Mouse (Mus musculus) hindbrain, postnatal 0 days (tissue): Measurements from ENCODE around the gene Treml2. TPM values are rescaled to one million over a fixed set of nuclear protein-coding genes. Genes with fewer than 3 reads are reported as not detected.

ENCODE experiments used
- ATAC-seq: fragments of 200-750 bp; cut with Nextera tagmentation; 2 replicates; pipeline ENCODE4 v1.8.0; 2017; ENCODE audit warnings: mild to moderate bottlenecking, moderate TSS enrichment, moderate library complexity
- DNase-seq: peaks from one replicate; pipeline ENCODE4 v3.0.0-alpha.2; 2015; ENCODE audit warnings: low spot score
- H3K27ac ChIP-seq: fragments of 300-500 bp; sonication (generic); 2 replicates; pipeline ENCODE4 v1.5.1; 2014; ENCODE audit warnings: mild to moderate bottlenecking
- H3K27me3 ChIP-seq: fragments of 300-500 bp; sonication (generic); 2 replicates; pipeline ENCODE4 v1.6.1; 2014; ENCODE audit warnings: low read length, mixed read lengths; ENCODE audit not compliant: insufficient read depth
- H3K36me3 ChIP-seq: fragments of 300-500 bp; sonication (generic); 2 replicates; pipeline ENCODE4 v1.6.1; 2014; ENCODE audit warnings: low read length, mixed read lengths; ENCODE audit not compliant: insufficient read depth
- H3K4me1 ChIP-seq: fragments of 300-500 bp; sonication (generic); 2 replicates; pipeline ENCODE4 v1.6.1; 2014; ENCODE audit warnings: antibody characterized with exemption, low read length, mixed read lengths; ENCODE audit not compliant: insufficient read depth
- H3K4me2 ChIP-seq: fragments of 300-500 bp; sonication (generic); 2 replicates; pipeline ENCODE4 v1.6.1; 2014; ENCODE audit warnings: low read depth, mild to moderate bottlenecking, low read length, moderate library complexity, mixed read lengths
- H3K4me3 ChIP-seq: fragments of 300-500 bp; sonication (generic); 2 replicates; pipeline ENCODE4 v1.5.1; 2014; ENCODE audit warnings: low read length
- H3K9ac ChIP-seq: fragments of 300-500 bp; sonication (generic); replicated peaks from 2 replicates; pipeline ENCODE4 v1.6.1; 2014; ENCODE audit warnings: mild to moderate bottlenecking, low read length, moderate library complexity, mixed read lengths
- H3K9me3 ChIP-seq: fragments of 300-500 bp; sonication (generic); 2 replicates; pipeline ENCODE4 v1.6.1; 2016; ENCODE audit warnings: low read length, mixed read lengths
- CTCF ChIP-seq: IDR thresholded peaks from 2 replicates; pipeline ENCODE4 v1.5.1; 2016; ENCODE audit warnings: antibody characterized with exemption, control low read depth, low read depth
- WGBS: fragments of 180-500 bp; shearing (Covaris S2); extraction: QIAGEN DNeasy Blood & Tissue Kit; methylation state at CpG from one replicate; pipeline ENCODE4 v1.1.7; 2014; 5-methylcytosine and 5-hydroxymethylcytosine counted together
- polyA plus RNA-seq: library from polyadenylated mRNA; unstranded; fragments of >200 nt; fragmentation: Nextera tagmentation; extraction: Ambion mirVana; gene quantifications from 2 replicates; pipeline ENCODE4 v1.2.1, GENCODE M21; 2015
- total RNA-seq: library from RNA; depleted of rRNA; stranded (reverse); fragments of >200 nt; gene quantifications from 2 replicates; pipeline ENCODE4 v1.2.3, GENCODE M21; 2014

Treml2 gene
- total and polyA plus RNA-seq, 2 experiments from 2014 or later = 0.09 to 1.8 TPM

- H3K36me3 ChIP-seq = no peaks in the 10 kb centered on the region
- no peak overlapping the region for H3K27ac ChIP-seq
- no peak for DNase-seq
- 87% methylated on average over 4 of the region's 4 CpGs for WGBS
- ATAC-seq = no peak
- no peaks in the 10 kb centered on the region for H3K9me3 ChIP-seq
- no peak for TF ChIP-seq CTCF
- H3K4me2 ChIP-seq = no peak overlapping the region
- no peaks in the 10 kb centered on the region for H3K4me1 ChIP-seq
- H3K9ac ChIP-seq = no peak overlapping the region
- no peaks in the 10 kb centered on the region for H3K27me3 ChIP-seq
- H3K4me3 ChIP-seq = no peak overlapping the region
These were observed 25.2 kb upstream of the Treml2 start for GRCm38 (mm10) chr17:48274098-48274497.

- no peak overlapping the region for H3K4me3 ChIP-seq
- H3K4me2 ChIP-seq = no peak overlapping the region
- WGBS = 29% methylated on average over 6 of the region's 6 CpGs
- ATAC-seq = no peak
- H3K9ac ChIP-seq = no peak overlapping the region
- TF ChIP-seq CTCF = peak; percentile 81
- no peaks in the 10 kb centered on the region for H3K9me3 ChIP-seq
- DNase-seq = peak; percentile 84
- H3K4me1 ChIP-seq = no peaks in the 10 kb centered on the region
- no peaks in the 10 kb centered on the region for H3K27me3 ChIP-seq
- H3K27ac ChIP-seq = no peak overlapping the region
- no peaks in the 10 kb centered on the region for H3K36me3 ChIP-seq
These were observed 24.4 kb upstream of the Treml2 start for GRCm38 (mm10) chr17:48274885-48275284.

- no peak for ATAC-seq
- Histone ChIP-seq H3K9ac (no peak overlapping the region), H3K4me1 (no peaks in the 10 kb centered on the region), H3K36me3 (no peaks in the 10 kb centered on the region), H3K9me3 (no peaks in the 10 kb centered on the region), H3K4me3 (no peak overlapping the region), H3K27me3 (no peaks in the 10 kb centered on the region), H3K27ac (no peak overlapping the region), H3K4me2 (no peak overlapping the region)
- 70% methylated on average over 7 of the region's 7 CpGs for WGBS
- no peak for TF ChIP-seq CTCF
- no peak for DNase-seq
These were observed 23.6 kb upstream of the Treml2 start for GRCm38 (mm10) chr17:48275736-48276135.

GRCm38 (mm10) chr17:48278381-48278780 is 20.9 kb upstream of the Treml2 start:
- H3K4me1 ChIP-seq = no peaks in the 10 kb centered on the region
- H3K27me3 ChIP-seq = no peaks in the 10 kb centered on the region
- no peak for ATAC-seq

GRCm38 (mm10) chr17:48279002-48279401 is 20.3 kb upstream of the Treml2 start:
- TF ChIP-seq CTCF = no peak
- no peak for ATAC-seq

More at GRCm38 (mm10) chr17:48278381-48278780, 20.9 kb upstream of the Treml2 start:
- no peak overlapping the region for H3K4me3 ChIP-seq
- H3K27ac ChIP-seq = no peak overlapping the region
- H3K9me3 ChIP-seq = no peaks in the 10 kb centered on the region
- H3K4me2 ChIP-seq = no peak overlapping the region
- no peak for TF ChIP-seq CTCF
- no peak for DNase-seq
- no peak overlapping the region for H3K9ac ChIP-seq
- H3K36me3 ChIP-seq = no peaks in the 10 kb centered on the region

GRCm38 (mm10) chr17:48280943-48281738 is 18.2 kb upstream of the Treml2 start:
- H3K27ac ChIP-seq = no peak overlapping the region
- H3K36me3 ChIP-seq = no peaks in the 10 kb centered on the region
- H3K4me1 ChIP-seq = no peaks in the 10 kb centered on the region
- H3K9me3 ChIP-seq = no peaks in the 10 kb centered on the region
- ATAC-seq (peak; percentile 45; the same call in 1 of the 2 replicates), DNase-seq (no peak)
- WGBS = 25% methylated on average over 18 of the region's 18 CpGs
- H3K4me3 ChIP-seq = 0 out of 2 replicates have a peak overlapping the region, but pooled peaks have one; percentile 9
- no peak for TF ChIP-seq CTCF
- peak overlapping the region; percentile 52 for H3K4me2 ChIP-seq
- 0 out of 2 replicates have a peak overlapping the region, but pooled peaks have one; percentile 6 for H3K9ac ChIP-seq
- no peaks in the 10 kb centered on the region for H3K27me3 ChIP-seq

More at GRCm38 (mm10) chr17:48279002-48279401, 20.3 kb upstream of the Treml2 start:
- no peak overlapping the region for H3K27ac ChIP-seq
- no peaks in the 10 kb centered on the region for H3K27me3 ChIP-seq
- H3K4me3 ChIP-seq = no peak overlapping the region
- no peaks in the 10 kb centered on the region for H3K9me3 ChIP-seq
- H3K36me3 ChIP-seq = no peaks in the 10 kb centered on the region
- DNase-seq = no peak
- H3K4me1 ChIP-seq = no peaks in the 10 kb centered on the region
- WGBS = 83% methylated on average over 4 of the region's 4 CpGs
- no peak overlapping the region for H3K4me2 ChIP-seq
- H3K9ac ChIP-seq = no peak overlapping the region

- Histone ChIP-seq H3K9ac (0 out of 2 replicates have a peak overlapping the region, but pooled peaks have one; percentile 6), H3K4me1 (no peaks in the 10 kb centered on the region), H3K4me2 (peak overlapping the region; percentile 52), H3K27me3 (no peaks in the 10 kb centered on the region), H3K36me3 (no peaks in the 10 kb centered on the region), H3K4me3 (0 out of 2 replicates have a peak overlapping the region, but pooled peaks have one; percentile 9), H3K9me3 (no peaks in the 10 kb centered on the region), H3K27ac (no peak overlapping the region)
- no peak for TF ChIP-seq CTCF
- 9% methylated on average over 3 of the region's 3 CpGs for WGBS
- ATAC-seq = no peak
- peak; percentile 53 for DNase-seq
These were observed 17.6 kb upstream of the Treml2 start for GRCm38 (mm10) chr17:48281739-48282085.
